Mouse (Mus musculus) bone marrow macrophage, adult 2 months (primary cell): Measurements from ENCODE around the gene Tmprss6.

Source experiments
- CTCF ChIP-seq: IDR thresholded peaks from 2 replicates; pipeline ENCODE4 v1.5.1; 2012; ENCODE audit warnings: low read depth, mild to moderate bottlenecking, low read length, moderate library complexity
- POLR2A ChIP-seq: IDR thresholded peaks from 2 replicates; pipeline ENCODE4 v1.6.1; 2012; ENCODE audit warnings: mild to moderate bottlenecking, low read depth, low read length, borderline replicate concordance

GRCm38 (mm10) chr15:78513019-78513418, 44.6 kb upstream of the Tmprss6 start:
- TF ChIP-seq CTCF, result no peak
- TF ChIP-seq POLR2A, result no peak
